Mouse (Mus musculus) MEL (cell line): ENCODE measurements at regions not wholly inside any gene's neighbourhood (a gene's known extent, or its start where the extent isn't known, plus 50 kb on each side); places are given as distances from the start of the nearest gene placed in this dataset.

ENCODE experiments used
- DNase-seq: peaks from one replicate; pipeline ENCODE4 v3.0.0; 2011; ENCODE audit warnings: low read depth, low spot score
- H3K27ac ChIP-seq: 2 replicates; pipeline ENCODE4 v1.5.1; 2012; ENCODE audit warnings: low read depth, mild to moderate bottlenecking, control low read depth, low read length, moderate library complexity; ENCODE audit not compliant: control insufficient read depth
- H3K27me3 ChIP-seq, 2 experiments: fragments of 150-350 bp in 1 of 2; sonication (generic) in 1 of 2; 2 replicates each; pipeline ENCODE4 v1.6.1; 2012; ENCODE audit warnings: low read length in 2 of 2, mild to moderate bottlenecking in 2 of 2, improper control_type of control experiment in 1 of 2, moderate library complexity in 1 of 2; ENCODE audit not compliant: insufficient read depth in 2 of 2, control insufficient read depth in 1 of 2
- H3K36me3 ChIP-seq, 2 experiments: 2 replicates each; pipeline ENCODE4 v1.6.1; 2012 to 2014; ENCODE audit warnings: low read length in 2 of 2, improper control_type of control experiment in 1 of 2, inconsistent platforms in 1 of 2, mild to moderate bottlenecking in 1 of 2; ENCODE audit not compliant: insufficient read depth in 2 of 2, control insufficient read depth in 1 of 2
- H3K4me1 ChIP-seq, 2 experiments: fragments of 150-350 bp in 1 of 2; sonication (generic) in 1 of 2; 2 replicates each; pipeline ENCODE4 v1.6.1; 2012; ENCODE audit warnings: low read length in 2 of 2, improper control_type of control experiment in 1 of 2, mild to moderate bottlenecking in 1 of 2; ENCODE audit not compliant: insufficient read depth in 2 of 2, control insufficient read depth in 1 of 2
- H3K4me3 ChIP-seq, 2 experiments: fragments of 150-350 bp in 1 of 2; sonication (generic) in 1 of 2; 2 replicates each; pipeline ENCODE4 v1.5.1; 2012; ENCODE audit warnings: low read depth in 2 of 2, low read length in 2 of 2, mild to moderate bottlenecking in 2 of 2, moderate library complexity in 2 of 2, control low read depth in 1 of 2, improper control_type of control experiment in 1 of 2; ENCODE audit not compliant: control insufficient read depth in 1 of 2, insufficient read depth in 1 of 2
- H3K79me2 ChIP-seq: 2 replicates; pipeline ENCODE4 v1.6.1; 2012; ENCODE audit warnings: mild to moderate bottlenecking, low read length, moderate library complexity; ENCODE audit not compliant: control insufficient read depth, poor library complexity, insufficient read depth
- H3K9ac ChIP-seq: 2 replicates; pipeline ENCODE4 v1.6.1; 2012; ENCODE audit warnings: low read depth, mild to moderate bottlenecking, control low read depth, low read length, moderate library complexity; ENCODE audit not compliant: control insufficient read depth, poor library complexity, severe bottlenecking
- H3K9me3 ChIP-seq: fragments of 150-350 bp; sonication (generic); replicated peaks from 2 replicates; pipeline ENCODE4 v1.6.1; 2012; ENCODE audit warnings: mild to moderate bottlenecking, low read length, improper control_type of control experiment, moderate library complexity; ENCODE audit not compliant: insufficient read depth
- CHD1 ChIP-seq: IDR thresholded peaks from 2 replicates; pipeline ENCODE4 v1.6.1; 2012; ENCODE audit warnings: low read depth, mild to moderate bottlenecking, inconsistent platforms, low read length, improper control_type of control experiment
- CHD2 ChIP-seq: IDR thresholded peaks from 2 replicates; pipeline ENCODE4 v1.6.1; 2011; ENCODE audit warnings: low read length, improper control_type of control experiment
- CTCF ChIP-seq, 3 experiments: IDR thresholded peaks in 2 of 3; conservative IDR thresholded peaks in 1 of 3; 2 replicates each; pipeline ENCODE4 v1.5.1; 2011 to 2012; ENCODE audit warnings: low read length in 3 of 3, low read depth in 2 of 3, mild to moderate bottlenecking in 2 of 3, improper control_type of control experiment in 1 of 3, inconsistent platforms in 1 of 3, mixed read lengths in 1 of 3, moderate library complexity in 1 of 3; ENCODE audit not compliant: control insufficient read depth in 1 of 3, insufficient read depth in 1 of 3, poor library complexity in 1 of 3, severe bottlenecking in 1 of 3
- ELF1 ChIP-seq: IDR thresholded peaks from 2 replicates; pipeline ENCODE4 v1.6.1; 2014; ENCODE audit warnings: low read depth, mild to moderate bottlenecking, inconsistent platforms, low read length, improper control_type of control experiment, moderate library complexity
- GABPA ChIP-seq: IDR thresholded peaks from 2 replicates; pipeline ENCODE4 v1.6.1; 2012; ENCODE audit warnings: low read depth, mild to moderate bottlenecking, inconsistent platforms, low read length, improper control_type of control experiment, moderate library complexity
- KAT2A ChIP-seq: conservative IDR thresholded peaks from 2 replicates; pipeline ENCODE4 v1.6.1; 2012; ENCODE audit warnings: low read depth, low read length, improper control_type of control experiment, inconsistent platforms
- MAFK ChIP-seq: IDR thresholded peaks from 2 replicates; pipeline ENCODE4 v1.6.1; 2011; ENCODE audit warnings: low read depth, mild to moderate bottlenecking, low read length, improper control_type of control experiment, borderline replicate concordance
- MAX ChIP-seq: IDR thresholded peaks from 2 replicates; pipeline ENCODE4 v1.6.1; 2011; ENCODE audit warnings: low read length, improper control_type of control experiment
- MAZ ChIP-seq: IDR thresholded peaks from 2 replicates; pipeline ENCODE4 v1.6.1; 2012; ENCODE audit warnings: low read depth, mild to moderate bottlenecking, inconsistent platforms, low read length, improper control_type of control experiment
- MEF2A ChIP-seq: IDR thresholded peaks from 2 replicates; pipeline ENCODE4 v1.6.1; 2014; ENCODE audit warnings: low read depth, mild to moderate bottlenecking, inconsistent platforms, low read length, improper control_type of control experiment; ENCODE audit not compliant: poor library complexity, insufficient replicate concordance, severe bottlenecking; ENCODE audit errors: extremely low read depth
- MYB ChIP-seq: IDR thresholded peaks from 2 replicates; pipeline ENCODE4 v1.6.1; 2011; ENCODE audit warnings: mild to moderate bottlenecking, low read depth, low read length, improper control_type of control experiment
- MYC ChIP-seq: IDR thresholded peaks from 2 replicates; pipeline ENCODE4 v1.6.1; 2011; ENCODE audit warnings: low read depth, mild to moderate bottlenecking, low read length, improper control_type of control experiment, moderate library complexity
- NELFE ChIP-seq: IDR thresholded peaks from 2 replicates; pipeline ENCODE4 v1.6.1; 2011; ENCODE audit warnings: low read depth, low read length, improper control_type of control experiment
- NRF1 ChIP-seq: IDR thresholded peaks from 2 replicates; pipeline ENCODE4 v1.6.1; 2014; ENCODE audit warnings: low read depth, mild to moderate bottlenecking, inconsistent platforms, low read length, improper control_type of control experiment, moderate library complexity; ENCODE audit not compliant: poor library complexity, insufficient read depth, severe bottlenecking
- POLR2A ChIP-seq, 2 experiments: IDR thresholded peaks; 2 replicates each; pipeline ENCODE4 v1.6.1; 2011 to 2012; ENCODE audit warnings: low read length in 2 of 2, mild to moderate bottlenecking in 2 of 2, control low read depth in 1 of 2, improper control_type of control experiment in 1 of 2, low read depth in 1 of 2, moderate library complexity in 1 of 2; ENCODE audit not compliant: control insufficient read depth in 1 of 2, insufficient read depth in 1 of 2, poor library complexity in 1 of 2
- POLR2AphosphoS2 ChIP-seq: IDR thresholded peaks from 2 replicates; pipeline ENCODE4 v1.6.1; 2011; ENCODE audit warnings: low read length, improper control_type of control experiment
- RAD21 ChIP-seq: IDR thresholded peaks from 2 replicates; pipeline ENCODE4 v1.6.1; 2011; ENCODE audit warnings: mild to moderate bottlenecking, low read depth, low read length, improper control_type of control experiment
- RCOR1 ChIP-seq: IDR thresholded peaks from 2 replicates; pipeline ENCODE4 v1.6.1; 2012; ENCODE audit warnings: low read depth, mild to moderate bottlenecking, inconsistent platforms, low read length, improper control_type of control experiment
- TAL1 ChIP-seq: IDR thresholded peaks from 2 replicates; pipeline ENCODE4 v1.6.1; 2012; ENCODE audit warnings: mild to moderate bottlenecking, inconsistent platforms, low read length, moderate library complexity, mixed read lengths
- TBP ChIP-seq: IDR thresholded peaks from 2 replicates; pipeline ENCODE4 v1.8.0; 2011; ENCODE audit warnings: low read depth, low read length, improper control_type of control experiment
- UBTF ChIP-seq: IDR thresholded peaks from 2 replicates; pipeline ENCODE4 v1.6.1; 2012; ENCODE audit warnings: low read depth, mild to moderate bottlenecking, inconsistent platforms, low read length, improper control_type of control experiment, moderate library complexity, borderline replicate concordance; ENCODE audit not compliant: insufficient read depth
- USF1 ChIP-seq: IDR thresholded peaks from 2 replicates; pipeline ENCODE4 v1.6.1; 2014; ENCODE audit warnings: low read depth, mild to moderate bottlenecking, inconsistent platforms, low read length, improper control_type of control experiment, moderate library complexity
- USF2 ChIP-seq, 2 experiments: IDR thresholded peaks; 2 replicates each; pipeline ENCODE4 v1.6.1; 2011 to 2012; ENCODE audit warnings: improper control_type of control experiment in 2 of 2, low read length in 2 of 2, borderline replicate concordance in 1 of 2, inconsistent platforms in 1 of 2, low read depth in 1 of 2, mild to moderate bottlenecking in 1 of 2; ENCODE audit not compliant: insufficient read depth in 1 of 2
- ZKSCAN1 ChIP-seq: IDR thresholded peaks from 2 replicates; pipeline ENCODE4 v1.6.1; 2012; ENCODE audit warnings: low read depth, mild to moderate bottlenecking, inconsistent platforms, low read length, improper control_type of control experiment, moderate library complexity

- TF ChIP-seq RCOR1 (no peak), TAL1 (no peak), USF1 (no peak), POLR2AphosphoS2 (no peak), TBP (no peak), UBTF (no peak), KAT2A (no peak), NRF1 (no peak), MAX (no peak)
- no peak overlapping the region for H3K27ac ChIP-seq
- DNase-seq, result no peak
- H3K9ac ChIP-seq, result no peak overlapping the region
- H3K4me1 ChIP-seq, result no peaks in the 10 kb centered on the region
- no peaks in the 10 kb centered on the region for H3K79me2 ChIP-seq
- peaks cover 2 to 5% of the 10 kb centered on the region in 2 experiments; a peak in 3 of 4 replicates for H3K27me3 ChIP-seq
- no peak overlapping the region for H3K4me3 ChIP-seq
- H3K9me3 ChIP-seq, result no peaks in the 10 kb centered on the region
- no peaks in the 10 kb centered on the region for H3K36me3 ChIP-seq
Measured at GRCm38 (mm10) chr12:56003561-56003960, 167.4 kb downstream of the Brms1l start.

GRCm38 (mm10) chr12:55996585-55997377 is 160.7 kb downstream of the Brms1l start:
- H3K9ac ChIP-seq, result no peak overlapping the region
- H3K9me3 ChIP-seq, result no peaks in the 10 kb centered on the region
- H3K36me3 ChIP-seq, result no peaks in the 10 kb centered on the region
- no peak overlapping the region for H3K4me3 ChIP-seq
- H3K4me1 ChIP-seq, result no peaks in the 10 kb centered on the region
- DNase-seq, result no peak
- H3K79me2 ChIP-seq, result no peaks in the 10 kb centered on the region
- H3K27me3 ChIP-seq, result no peaks in the 10 kb centered on the region; a peak in 1 of 4 replicates
- TF ChIP-seq MYC (no peak), CHD2 (no peak), MAFK (no peak), ELF1 (no peak), MAZ (no peak), MEF2A (no peak), POLR2AphosphoS2 (no peak), USF2 (IDR thresholded peaks at IDR 0.05; ENCODE audit: borderline replicate concordance in 1 of 2, insufficient read depth in 1 of 2, low read depth in 1 of 2, low read length in 2 of 2) (no peak), UBTF (no peak), CTCF (IDR thresholded peaks at IDR 0.05 in 2 of 3, conservative IDR thresholded peaks at IDR 0.05 in 1 of 3; ENCODE audit: control insufficient read depth in 1 of 3, insufficient read depth in 1 of 3, low read depth in 2 of 3, low read length in 3 of 3, poor library complexity in 1 of 3, severe bottlenecking in 1 of 3) (no peak), GABPA (no peak), NELFE (no peak), MYB (no peak), ZKSCAN1 (no peak), POLR2A (IDR thresholded peaks at IDR 0.05; ENCODE audit: control insufficient read depth in 1 of 2, insufficient read depth in 1 of 2, low read depth in 1 of 2, low read length in 2 of 2, poor library complexity in 1 of 2) (no peak), MAX (no peak), CHD1 (no peak), RAD21 (no peak)
- TF ChIP-seq, all 39 proteins: peak for 0
- H3K27ac ChIP-seq, result no peak overlapping the region
